ENCODE assay signal across 8 mouse cellular contexts in genomic region chr8:119838100-119838982, GRCm38 (mm10). TPM values are rescaled to one million over a fixed set of nuclear protein-coding genes. Genes with fewer than 3 reads are reported as not detected.
DNase-seq lines count a peak whose midpoint lies in the region; ATAC-seq lines count a peak whose summit lies in the region.

No protein-coding gene starts in this region.

- peaks cover 42% of the 10 kb centered on the region for H3K4me1 ChIP-seq in neural tube, embryonic 11.5 days (ENCODE audit: control insufficient read depth, insufficient read depth, low read length)
- peaks cover 10% of the 10 kb centered on the region for H3K4me1 ChIP-seq in forebrain, embryonic 11.5 days (replicated peaks; ENCODE audit: control insufficient read depth, insufficient read depth, low read length)
- peaks cover 61% of the 10 kb centered on the region for H3K4me1 ChIP-seq in neural tube, embryonic 12.5 days

- peak overlapping the region; percentile 79 for H3K9ac ChIP-seq in neural tube, embryonic 11.5 days (ENCODE audit: low read length)
- peak overlapping the region; percentile 63; the same call in 1 of the 2 replicates for H3K9ac ChIP-seq in forebrain, embryonic 11.5 days (ENCODE audit: low read length)
- peak overlapping the region; percentile 77 for H3K9ac ChIP-seq in neural tube, embryonic 12.5 days

- H3K9me3 ChIP-seq in neural tube, embryonic 11.5 days (ENCODE audit: control insufficient read depth, low read length): no peaks in the 10 kb centered on the region
- no peaks in the 10 kb centered on the region for H3K9me3 ChIP-seq in forebrain, embryonic 11.5 days (ENCODE audit: control insufficient read depth, low read length)
- no peaks in the 10 kb centered on the region for H3K9me3 ChIP-seq in neural tube, embryonic 12.5 days

- H3K36me3 ChIP-seq in neural tube, embryonic 11.5 days (ENCODE audit: control insufficient read depth, insufficient read depth, low read length): no peaks in the 10 kb centered on the region
- H3K36me3 ChIP-seq in forebrain, embryonic 11.5 days (ENCODE audit: control insufficient read depth, insufficient read depth, low read length): no peaks in the 10 kb centered on the region
- no peaks in the 10 kb centered on the region for H3K36me3 ChIP-seq in neural tube, embryonic 12.5 days

- intact Hi-C loops in left cerebral cortex, postnatal 25 days (cut with DNase I): no loop called here

- peak overlapping the region; percentile 64 for H3K4me3 ChIP-seq in neural tube, embryonic 11.5 days (ENCODE audit: low read depth, low read length)
- peak overlapping the region; percentile 52 for H3K4me3 ChIP-seq in forebrain, embryonic 11.5 days (ENCODE audit: low read depth, low read length)
- H3K4me3 ChIP-seq in neural tube, embryonic 12.5 days: peak overlapping the region; percentile 67

- no peak for ATAC-seq in neural tube, embryonic 11.5 days (ENCODE audit: insufficient read depth, low FRiP score, low TSS enrichment)
- ATAC-seq in forebrain, embryonic 11.5 days (replicated peaks; ENCODE audit: low FRiP score): no peak
- ATAC-seq in neural tube, embryonic 12.5 days (ENCODE audit: low FRiP score, low read depth): no peak

- peak overlapping the region; percentile 73 for H3K4me2 ChIP-seq in neural tube, embryonic 11.5 days (ENCODE audit: low read depth)
- peak overlapping the region; percentile 89 for H3K4me2 ChIP-seq in forebrain, embryonic 11.5 days (ENCODE audit: low read depth, low read length, severe bottlenecking)
- H3K4me2 ChIP-seq in neural tube, embryonic 12.5 days (replicated peaks): peak overlapping the region; percentile 87

- no peaks in the 10 kb centered on the region for H3K27me3 ChIP-seq in neural tube, embryonic 11.5 days (ENCODE audit: control insufficient read depth, insufficient read depth, low read length)
- no peaks in the 10 kb centered on the region; the same call in 1 of the 2 replicates for H3K27me3 ChIP-seq in forebrain, embryonic 11.5 days (ENCODE audit: control insufficient read depth, insufficient read depth, low read length)
- H3K27me3 ChIP-seq in neural tube, embryonic 12.5 days (replicated peaks): no peaks in the 10 kb centered on the region

- DNase-seq in neural tube, embryonic 11.5 days (ENCODE audit: low spot score): no peak
- DNase-seq in neural tube, embryonic 10.5 days (ENCODE audit: extremely low spot score, low spot score): no peak
- DNase-seq in forebrain, embryonic 11.5 days (ENCODE audit: low spot score): no peak
- peak; percentile 48 to 64 for DNase-seq in kidney, postnatal 25 days
- DNase-seq in cerebellum, postnatal 4 days (ENCODE audit: low spot score in 2 of 2): no peak
- no peak for DNase-seq in adrenal gland, postnatal 36 days
- DNase-seq in left cerebral cortex, postnatal 25 days (ENCODE audit: low spot score in 2 of 2): no peak

- peak overlapping the region; percentile 76 for H3K27ac ChIP-seq in neural tube, embryonic 11.5 days (ENCODE audit: low read depth, low read length)
- no peak overlapping the region for H3K27ac ChIP-seq in forebrain, embryonic 11.5 days (ENCODE audit: low read depth, low read length)
- peak overlapping the region; percentile 3; the same call in 1 of the 2 replicates for H3K27ac ChIP-seq in neural tube, embryonic 12.5 days

- 70% methylated on average over 19 of the region's 19 CpGs for WGBS in neural tube, embryonic 11.5 days
- 76% methylated on average over 19 of the region's 19 CpGs for WGBS in forebrain, embryonic 11.5 days
- WGBS in neural tube, embryonic 12.5 days: 59% methylated on average over 19 of the region's 19 CpGs

RNA-seq across cellular contexts. Expression of gene Cotl1, which starts 2.0 kb away (rescaled TPM):
- polyA plus RNA-seq in neural tube, embryonic 11.5 days (2014; fragmentation: Nextera tagmentation; extraction: Ambion mirVana): 574 and 631 TPM in 2 replicates
- 167 and 251 TPM in 2 replicates for polyA plus RNA-seq in forebrain, embryonic 11.5 days (2014; fragmentation: Nextera tagmentation; extraction: Ambion mirVana)
- 219 and 263 TPM in 2 replicates for polyA plus RNA-seq in neural tube, embryonic 12.5 days (2016; fragmentation: Nextera tagmentation; extraction: Ambion mirVana)
- total RNA-seq in adrenal gland, postnatal 36 days (2021): 10 to 100 TPM; 44.4 to 51.3 TPM
- 10 to 100 TPM; 57.2 to 62.6 TPM for total RNA-seq in left cerebral cortex, postnatal 25 days (2021)

RNA-seq across cellular contexts. Expression of gene Klhl36, which starts 23.7 kb away (rescaled TPM):
- 7.8 and 8.9 TPM in 2 replicates for polyA plus RNA-seq in neural tube, embryonic 11.5 days (2014; fragmentation: Nextera tagmentation; extraction: Ambion mirVana)
- polyA plus RNA-seq in forebrain, embryonic 11.5 days (2014; fragmentation: Nextera tagmentation; extraction: Ambion mirVana): 7.3 and 9.9 TPM in 2 replicates
- 10.8 and 10.9 TPM in 2 replicates for polyA plus RNA-seq in neural tube, embryonic 12.5 days (2016; fragmentation: Nextera tagmentation; extraction: Ambion mirVana)
- 1 to 10 TPM; 5.0 to 10.0 TPM for total RNA-seq in adrenal gland, postnatal 36 days (2021)
- 1 to 10 TPM; 5.4 to 6.0 TPM for total RNA-seq in left cerebral cortex, postnatal 25 days (2021)

Comparison
In these comparisons a context has a peak if more than half of its experiments do, and no peak if none do; other contexts are left out.
1. DNase-seq: peak in kidney, postnatal 25 days (2 of 2); none in neural tube, embryonic 11.5 days (single experiment), neural tube, embryonic 10.5 days (single experiment), forebrain, embryonic 11.5 days (single experiment), cerebellum, postnatal 4 days (0 of 2), adrenal gland, postnatal 36 days (0 of 2) and left cerebral cortex, postnatal 25 days (0 of 2).
2. Peak in every context shown above with its lines, with median percentiles within 50 percentile points of each other: H3K4me2 ChIP-seq, H3K4me3 ChIP-seq and H3K9ac ChIP-seq.